Mouse (Mus musculus): ENCODE measurements at regions not wholly inside any gene's neighbourhood (a gene's known extent, or its start where the extent isn't known, plus 50 kb on each side); places are given as distances from the start of the nearest gene placed in this dataset.

DNA sequence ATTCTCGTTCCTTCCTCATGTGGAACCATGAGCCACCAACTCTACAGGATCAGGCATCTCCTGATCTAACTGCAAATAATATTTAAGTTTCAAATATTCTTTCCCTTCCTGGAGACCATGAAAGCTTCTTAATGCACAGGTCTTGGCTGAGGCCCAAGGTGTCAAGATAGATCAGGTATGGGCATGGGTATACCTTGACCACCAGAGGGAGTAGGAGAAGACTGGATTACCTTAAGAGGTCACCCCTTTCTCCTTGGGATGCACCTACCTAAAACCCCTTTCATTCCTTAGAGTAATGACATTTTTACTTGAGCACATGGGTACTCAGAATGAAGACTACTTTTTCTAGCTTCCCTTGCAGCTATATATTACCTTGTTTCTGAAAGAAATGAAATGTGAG is 289.9 kb upstream of the Eci2 start:
- ChIA-PET CTCF (no interaction called here), POLR2A (no interaction called here)
- ATAC-seq: no peak
- DNase-seq (ENCODE audit: low read depth, low spot score): no peak
- no peaks in the 10 kb centered on the region for H3K27me3 ChIP-seq
- TF ChIP-seq CTCF (IDR thresholded peaks at IDR 0.05): no peak
- in situ Hi-C loops (cut with MboI; ENCODE audit: low pct_unique_long_range_greater_than_20kb): no loop called here

GRCm38 (mm10) chr13:35326682-35327242 is 299.9 kb upstream of the Eci2 start:
- ATAC-seq (no peak), DNase-seq (ENCODE audit: low read depth, low spot score) (no peak)
- no peaks in the 10 kb centered on the region for H3K27me3 ChIP-seq
- in situ Hi-C loops (cut with MboI; ENCODE audit: low pct_unique_long_range_greater_than_20kb): no loop called here
- CTCF ChIA-PET: no interaction called here
- TF ChIP-seq CTCF (IDR thresholded peaks at IDR 0.05): no peak
- POLR2A ChIA-PET: interaction anchor here (0.7 kb wide), 1 partner anchor 1219 kb away, joined by 3 read pairs; no protein-coding TSS in a partner anchor

DNA sequence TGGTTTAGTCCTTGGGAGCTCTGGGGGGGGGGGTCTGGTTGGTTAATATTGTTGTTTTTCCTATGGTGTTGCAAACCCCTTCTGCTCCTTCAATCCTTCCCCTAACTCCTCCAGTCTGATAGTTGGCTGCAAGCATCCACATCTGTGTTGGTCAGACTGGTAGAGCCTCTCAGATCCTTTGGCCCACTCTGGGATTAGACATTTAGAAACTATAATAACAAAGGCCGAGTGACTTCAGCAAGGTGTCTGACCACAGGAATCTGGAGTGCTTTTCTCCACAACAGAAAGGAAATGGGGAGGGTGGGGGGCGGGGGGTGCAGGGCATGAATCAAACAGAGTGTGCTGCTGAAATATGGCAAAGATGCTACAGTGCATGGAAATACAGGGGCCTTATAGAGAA is 301.4 kb upstream of the Eci2 start:
- DNase-seq (ENCODE audit: low read depth, low spot score) (peak; percentile 62), ATAC-seq (peak; percentile 87)
- no peaks in the 10 kb centered on the region for H3K27me3 ChIP-seq
- ChIA-PET CTCF (interaction anchor here (1.5 kb wide), 1 partner anchor 17 kb away, joined by 3 read pairs; no protein-coding TSS in a partner anchor), POLR2A (interaction anchor here (0.6 kb wide), 2 partner anchors 182 to 343 kb away, joined by 4 to 5 read pairs; no protein-coding TSS in a partner anchor)
- TF ChIP-seq CTCF (IDR thresholded peaks at IDR 0.05): no peak
- in situ Hi-C loops (cut with MboI; ENCODE audit: low pct_unique_long_range_greater_than_20kb): no loop called here

DNA sequence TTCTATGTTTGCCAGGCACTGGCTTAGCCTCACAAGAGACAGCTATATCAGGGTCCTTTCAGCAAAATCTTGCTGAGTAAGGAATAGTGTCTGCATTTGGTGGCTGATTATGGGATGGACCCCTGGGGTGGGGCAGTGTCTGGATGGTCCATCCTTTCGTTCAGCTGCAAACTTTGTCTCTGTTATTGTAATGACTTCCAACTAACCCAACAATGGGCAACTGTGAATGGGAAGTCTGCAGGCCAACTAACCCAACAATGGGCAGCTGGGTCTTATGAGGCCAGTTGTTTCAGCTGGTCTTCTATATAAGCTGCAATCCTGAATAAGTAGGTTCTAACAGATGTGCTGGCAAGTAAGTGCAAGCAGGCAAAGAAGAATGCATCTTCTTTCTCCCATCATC is 304.0 kb upstream of the Eci2 start:
- DNase-seq (ENCODE audit: low read depth, low spot score) (no peak), ATAC-seq (no peak)
- in situ Hi-C loops (cut with MboI; ENCODE audit: low pct_unique_long_range_greater_than_20kb): no loop called here
- H3K27me3 ChIP-seq: no peaks in the 10 kb centered on the region
- ChIA-PET CTCF (no interaction called here), POLR2A (interaction anchor here (0.5 kb wide), 1 partner anchor 274 kb away, joined by 5 read pairs; no protein-coding TSS in a partner anchor)
- no peak for TF ChIP-seq CTCF (IDR thresholded peaks at IDR 0.05)

DNA sequence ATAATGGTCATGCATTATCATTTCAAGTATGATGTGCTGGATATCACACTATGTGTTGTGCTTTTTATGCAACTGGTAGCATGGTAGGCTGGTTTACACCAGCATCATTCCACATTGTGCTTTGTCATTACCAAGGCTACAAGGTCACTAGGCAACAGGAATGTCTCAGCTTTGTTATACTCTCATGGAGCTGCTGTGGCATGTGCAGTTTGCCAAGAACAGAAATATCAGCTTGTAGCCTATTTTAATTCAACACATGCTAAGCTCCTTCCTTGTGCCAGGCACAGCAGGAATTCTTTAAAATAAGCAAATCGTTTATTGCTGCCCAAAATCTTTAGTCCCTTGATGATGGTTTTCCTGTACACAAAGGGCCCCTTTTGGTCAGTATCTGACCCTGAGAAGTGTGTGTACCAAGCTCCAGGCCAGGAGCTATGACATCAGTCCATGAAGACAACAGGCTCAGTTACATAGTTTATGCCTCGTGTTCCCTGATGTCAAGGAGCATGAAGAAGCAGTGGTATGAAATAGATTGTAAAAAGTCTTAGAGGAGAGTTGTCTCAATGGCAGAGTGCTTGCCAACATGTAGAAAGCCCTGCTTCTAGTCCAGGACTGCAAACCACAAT is 314.0 kb upstream of the Cdyl start:
- TF ChIP-seq CTCF (IDR thresholded peaks at IDR 0.05): no peak
- ATAC-seq (no peak), DNase-seq (ENCODE audit: low read depth, low spot score) (no peak)
- H3K27me3 ChIP-seq: no peaks in the 10 kb centered on the region
- in situ Hi-C loops (cut with MboI; ENCODE audit: low pct_unique_long_range_greater_than_20kb): no loop called here
- CTCF ChIA-PET: interaction anchor here (1.0 to 1.2 kb wide), 2 partner anchors 11 to 17 kb away, joined by 3 read pairs; no protein-coding TSS in a partner anchor
- POLR2A ChIA-PET: no interaction called here

DNA sequence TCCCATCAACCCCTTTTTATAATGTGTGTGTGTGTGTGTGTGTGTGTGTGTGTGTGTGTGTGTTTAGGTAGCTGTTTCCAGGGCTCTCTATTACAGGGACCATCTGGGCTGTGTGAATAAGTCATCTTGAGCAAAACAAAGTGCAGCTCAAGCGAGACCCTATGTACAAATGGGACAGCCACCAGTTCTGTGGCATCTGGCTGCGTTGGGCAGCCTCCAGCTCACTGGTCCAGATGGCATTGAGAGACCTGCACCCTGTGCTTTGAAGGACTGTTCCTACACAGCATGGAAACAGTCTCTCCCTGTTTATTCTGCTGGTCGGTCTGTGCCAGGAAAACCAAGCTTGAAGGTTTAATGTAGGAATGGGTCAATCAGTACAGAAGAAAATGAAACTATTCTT is 311.4 kb upstream of the Cdyl start:
- ChIA-PET CTCF (no interaction called here), POLR2A (no interaction called here)
- DNase-seq (ENCODE audit: low read depth, low spot score) (no peak), ATAC-seq (no peak)
- in situ Hi-C loops (cut with MboI; ENCODE audit: low pct_unique_long_range_greater_than_20kb): no loop called here
- no peaks in the 10 kb centered on the region for H3K27me3 ChIP-seq
- TF ChIP-seq CTCF (IDR thresholded peaks at IDR 0.05): no peak

DNA sequence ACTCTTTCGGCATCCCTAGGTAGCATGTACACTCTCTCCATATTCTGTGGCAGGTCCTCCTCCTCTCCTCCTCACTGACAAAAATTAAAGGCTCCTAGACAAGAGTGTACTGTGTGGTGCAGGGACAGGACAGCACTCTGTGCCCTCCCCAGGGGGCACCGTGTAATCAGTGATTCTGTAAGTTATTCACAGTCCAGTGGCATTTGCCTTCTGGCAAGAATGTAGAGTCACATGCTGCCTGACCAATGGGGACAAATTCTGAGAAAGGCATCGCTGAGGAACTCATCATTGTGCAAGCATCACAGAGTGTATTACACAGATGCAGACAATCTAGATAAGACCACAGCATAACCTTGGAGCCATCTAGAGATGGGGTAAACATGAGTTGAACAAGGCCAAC is 300.3 kb upstream of the Cdyl start:
- peak; percentile 39 for TF ChIP-seq CTCF (IDR thresholded peaks at IDR 0.05)
- ATAC-seq: peak; percentile 62
- in situ Hi-C loops (cut with MboI; ENCODE audit: low pct_unique_long_range_greater_than_20kb): no loop called here
- CTCF ChIA-PET: no interaction called here
- POLR2A ChIA-PET: no interaction called here
- no peaks in the 10 kb centered on the region for H3K27me3 ChIP-seq
- DNase-seq (ENCODE audit: low read depth, low spot score): no peak

DNA sequence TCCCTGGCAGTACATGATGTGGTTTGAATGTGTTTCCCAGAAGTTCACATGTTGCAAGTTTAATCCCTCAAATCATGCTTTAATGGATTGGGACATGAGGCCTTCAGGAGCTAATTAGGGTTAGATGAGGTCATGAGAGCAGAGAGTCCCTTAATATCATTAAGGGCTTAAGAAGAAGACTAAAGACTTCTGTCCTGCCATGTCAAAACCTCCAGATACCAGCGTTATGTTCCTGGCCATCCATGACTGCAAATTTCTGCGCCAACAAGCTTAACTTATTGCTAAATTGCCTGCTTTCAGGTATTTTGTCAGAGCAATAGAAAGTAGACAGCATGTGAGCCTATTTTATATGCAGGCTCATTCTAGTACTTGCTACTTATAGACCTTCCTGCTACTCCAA is 282.1 kb upstream of the Cdyl start:
- ChIA-PET CTCF (no interaction called here), POLR2A (no interaction called here)
- ATAC-seq (no peak), DNase-seq (ENCODE audit: low read depth, low spot score) (no peak)
- no peaks in the 10 kb centered on the region for H3K27me3 ChIP-seq
- in situ Hi-C loops (cut with MboI; ENCODE audit: low pct_unique_long_range_greater_than_20kb): no loop called here
- no peak for TF ChIP-seq CTCF (IDR thresholded peaks at IDR 0.05)

DNA sequence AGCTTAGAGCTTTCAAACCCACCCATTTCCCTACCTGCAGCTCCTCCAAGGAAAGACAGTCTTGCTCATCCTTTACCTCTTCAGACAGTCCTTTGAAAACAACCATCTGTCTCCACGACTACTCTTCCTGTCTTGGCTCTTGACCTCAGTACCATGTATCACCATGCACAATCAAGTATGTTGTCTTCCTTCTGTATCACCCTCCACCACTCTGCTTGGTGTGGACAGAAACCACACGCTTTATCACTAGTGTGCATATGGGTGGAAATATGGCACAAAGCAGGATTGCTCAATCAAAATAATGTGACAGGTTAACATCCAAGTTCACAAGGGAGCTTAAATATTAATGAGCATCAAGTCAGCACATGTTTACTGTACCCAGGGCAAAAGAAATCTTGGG is 280.1 kb upstream of the Cdyl start:
- no peak for DNase-seq (ENCODE audit: low read depth, low spot score)
- TF ChIP-seq CTCF (IDR thresholded peaks at IDR 0.05): no peak
- CTCF ChIA-PET: no interaction called here
- in situ Hi-C loops (cut with MboI; ENCODE audit: low pct_unique_long_range_greater_than_20kb): no loop called here
- POLR2A ChIA-PET: no interaction called here
- no peaks in the 10 kb centered on the region for H3K27me3 ChIP-seq
- no peak for ATAC-seq

DNA sequence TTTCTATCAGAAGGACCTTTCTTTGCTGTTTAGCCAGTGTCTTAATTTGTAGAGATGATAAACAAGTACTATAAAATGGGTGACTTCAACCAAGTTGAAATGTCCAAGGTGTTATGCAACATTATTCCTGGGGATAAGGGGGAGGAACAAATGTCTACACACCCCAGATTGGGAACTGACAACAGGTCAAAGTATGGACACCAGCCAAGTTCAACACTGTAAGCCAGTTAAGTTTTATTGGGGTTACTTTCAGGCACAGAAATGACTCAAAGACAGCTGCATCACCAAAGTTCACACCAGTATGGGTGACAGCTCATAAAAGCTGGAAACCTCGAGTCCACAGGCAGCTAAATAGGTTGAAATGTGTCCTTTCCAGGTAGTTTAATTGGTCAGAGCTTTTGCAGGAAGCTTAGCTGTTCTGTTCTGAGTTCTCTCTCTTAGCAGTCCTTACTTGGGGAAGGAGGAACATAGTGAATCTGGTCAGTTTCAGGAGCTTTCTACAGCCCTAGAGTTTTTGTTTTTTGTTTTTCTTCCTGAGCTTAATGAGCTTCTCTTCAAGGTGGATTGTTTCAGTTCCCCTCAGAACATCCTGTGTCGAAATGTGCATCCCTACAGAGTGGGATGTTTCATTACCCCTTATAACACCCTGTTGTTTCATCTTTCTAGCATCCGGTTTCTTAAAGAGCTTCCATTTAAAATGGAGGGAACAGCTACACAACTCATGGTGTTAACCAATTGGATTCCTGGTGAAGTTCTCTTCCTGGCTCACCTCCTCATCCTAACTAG is 279.2 kb upstream of the Cdyl start:
- in situ Hi-C loops (cut with MboI; ENCODE audit: low pct_unique_long_range_greater_than_20kb): no loop called here
- ATAC-seq (no peak), DNase-seq (ENCODE audit: low read depth, low spot score) (no peak)
- no peaks in the 10 kb centered on the region for H3K27me3 ChIP-seq
- POLR2A ChIA-PET: no interaction called here
- TF ChIP-seq CTCF (IDR thresholded peaks at IDR 0.05): no peak
- CTCF ChIA-PET: no interaction called here

DNA sequence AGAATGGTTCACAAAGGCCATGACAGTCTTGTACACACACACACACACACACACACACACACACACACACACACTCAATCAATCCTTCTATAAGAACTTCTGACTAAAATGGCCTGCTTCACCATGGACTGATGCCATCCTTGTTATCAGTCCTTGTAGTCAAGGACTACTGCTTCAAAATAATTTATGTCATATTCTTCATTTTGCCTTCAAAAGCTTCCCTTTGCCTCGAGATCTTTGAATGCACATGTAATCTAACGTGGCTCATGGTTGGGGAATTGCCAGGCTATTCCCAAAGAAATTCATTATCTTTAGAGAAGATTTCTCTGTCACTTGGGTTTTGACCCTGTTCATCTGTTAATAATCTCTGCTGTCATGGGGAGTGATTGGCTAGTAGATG is 278.0 kb upstream of the Cdyl start:
- ATAC-seq (no peak), DNase-seq (ENCODE audit: low read depth, low spot score) (no peak)
- CTCF ChIA-PET: no interaction called here
- in situ Hi-C loops (cut with MboI; ENCODE audit: low pct_unique_long_range_greater_than_20kb): no loop called here
- TF ChIP-seq CTCF (IDR thresholded peaks at IDR 0.05): no peak
- POLR2A ChIA-PET: no interaction called here
- no peaks in the 10 kb centered on the region for H3K27me3 ChIP-seq
